Mouse (Mus musculus) CD4-positive, CD25-positive, alpha-beta regulatory T cell, adult 9 weeks (primary cell): ENCODE results near the gene Washc3. TPM values are rescaled to one million over a fixed set of nuclear protein-coding genes. Genes with fewer than 3 reads are reported as not detected.

ENCODE experiments used
- polyA plus RNA-seq: library from polyadenylated mRNA; unstranded; fragments of 100-300 nt; shearing (Covaris generic); gene quantifications from one replicate; pipeline ENCODE4 v1.2.1, GENCODE M21; 2017

The Washc3 gene
- polyA plus RNA-seq = 139 TPM

GRCm38 (mm10) chr10:88200951-88201638 is at the start of gene Washc3:
TSS of gene Washc3 (plus strand) at chr10:88201093.

Other genes with a start within 250 kb of the Washc3 start
- not detected for gene Pmch, start 110.0 kb upstream of the Washc3 start, polyA plus RNA-seq
- gene Parpbp, start 54.2 kb upstream of the Washc3 start, polyA plus RNA-seq = 1.0 TPM
- 39.6 TPM for gene Nup37, start 54.1 kb upstream of the Washc3 start, polyA plus RNA-seq
- gene Dram1, start 178.0 kb downstream of the Washc3 start, polyA plus RNA-seq = 1.0 TPM
- 5.8 TPM for gene Gnptab, start 178.0 kb downstream of the Washc3 start, polyA plus RNA-seq